Mouse (Mus musculus) heart, postnatal 14 days (tissue): Measurements from ENCODE around the gene Pdcd1. TPM values are rescaled to one million over a fixed set of nuclear protein-coding genes. Genes with fewer than 3 reads are reported as not detected.
"Not testable (repeated sequence)": the region's sequence is repeated elsewhere in the genome, so short reads cannot be mapped to it uniquely, and the experiment has no call there.

Experiments used
- DNase-seq, 2 experiments: peaks; one replicate each; pipeline ENCODE4 v3.0.0; 2021 to 2022
- intact Hi-C: fragments of 180-260 bp; cut with DNase I; formaldehyde crosslinking; loops from one replicate; pipeline ENCODE4 v1.15.1; 2025
- long read RNA-seq, 2 experiments: library from polyadenylated mRNA; stranded (forward); transcript quantifications; one replicate each; pipeline ENCODE4 v2.0.0; 2021
- total RNA-seq, 2 experiments: library from RNA; stranded (reverse); gene quantifications; 2 replicates each; pipeline ENCODE4 v1.2.3; 2021

Gene Pdcd1
- under 1 TPM; 0.14 to 0.24 TPM for total RNA-seq
- long read RNA-seq, experiment 1, result 0 reads
- long read RNA-seq, experiment 2, result 0 reads

GRCm38 (mm10) chr1:94052373-94052772 lies at the start of gene Pdcd1:
Gene Pdcd1 (minus strand): TSS chr1:94052553.
- intact Hi-C loops, result no loop called here
- no peak for DNase-seq

DNA sequence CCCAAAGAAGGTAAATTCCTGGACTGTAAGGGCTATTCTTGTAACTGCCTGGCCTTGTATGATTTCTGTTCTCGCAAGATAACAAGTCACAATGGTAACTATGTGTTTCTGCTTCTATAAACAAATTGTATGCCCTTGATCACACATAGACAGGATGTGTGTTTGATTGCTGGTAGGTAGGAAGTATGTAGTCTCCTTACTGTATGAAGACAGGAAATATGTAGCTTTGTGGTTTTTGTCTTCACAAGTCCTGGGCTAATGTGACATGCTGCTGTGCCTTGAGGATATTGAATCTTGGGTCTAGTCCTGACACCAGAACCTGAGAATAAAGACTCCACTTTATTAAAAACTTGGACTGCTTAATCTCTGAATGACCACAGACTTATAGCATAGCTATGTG lies 39.4 kb upstream of the Pdcd1 start:
- DNase-seq, result no peak
- intact Hi-C loops, result no loop called here

DNA sequence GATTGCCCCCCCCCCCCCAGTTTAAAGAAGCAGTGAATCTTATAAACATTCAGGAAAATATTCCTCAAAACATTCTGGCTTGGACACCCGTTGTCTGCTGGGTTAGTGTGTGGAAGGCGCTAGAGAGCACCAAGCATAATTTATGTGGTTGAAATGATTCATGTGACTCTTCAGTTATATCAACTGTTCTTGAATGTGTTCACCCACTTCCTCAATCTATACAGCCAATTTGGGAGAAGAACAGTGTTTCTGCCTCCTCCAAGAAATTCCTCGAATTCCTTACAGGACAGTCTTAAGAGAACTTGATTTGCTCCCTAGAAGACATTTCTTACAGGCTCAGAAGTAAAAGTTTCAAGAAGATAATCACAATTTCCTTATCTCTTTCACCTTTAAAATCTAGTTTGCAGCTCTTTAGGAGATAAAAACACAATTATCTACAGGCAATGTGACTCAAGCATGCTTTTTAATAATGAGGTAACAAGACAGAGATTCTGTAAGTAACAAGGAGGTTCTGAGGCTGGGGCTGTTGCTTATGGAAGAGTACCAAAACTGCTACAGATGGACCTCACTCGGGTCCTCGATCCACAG lies 34.1 kb upstream of the Pdcd1 start:
- no peak for DNase-seq

GRCm38 (mm10) chr1:94085324-94086105 lies 33.2 kb upstream of the Pdcd1 start:
- intact Hi-C loops, result no loop called here
- DNase-seq, result no peak

More for the DNA sequence above, 34.1 kb upstream of the Pdcd1 start:
- intact Hi-C loops, result no loop called here

DNA sequence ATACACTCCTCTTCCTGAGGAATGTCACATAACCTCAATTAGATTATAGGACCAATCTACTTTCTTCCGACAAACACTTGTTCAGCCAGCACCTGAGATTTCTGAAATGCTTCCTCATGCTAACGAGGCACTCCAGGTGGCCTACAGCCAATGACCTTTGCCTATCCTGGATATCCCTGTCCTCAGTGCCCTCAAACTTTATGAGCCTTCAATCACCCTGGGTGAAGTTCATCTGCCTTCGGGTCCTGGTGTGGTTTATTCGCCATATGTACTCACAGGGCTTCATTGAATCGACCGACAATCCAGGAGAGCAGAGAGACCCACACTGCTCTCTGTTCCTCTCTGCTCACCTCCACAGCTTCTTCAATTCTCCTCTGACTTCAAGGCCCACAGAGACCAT lies 29.4 kb upstream of the Pdcd1 start:
- no peak for DNase-seq
- intact Hi-C loops, result no loop called here

DNA sequence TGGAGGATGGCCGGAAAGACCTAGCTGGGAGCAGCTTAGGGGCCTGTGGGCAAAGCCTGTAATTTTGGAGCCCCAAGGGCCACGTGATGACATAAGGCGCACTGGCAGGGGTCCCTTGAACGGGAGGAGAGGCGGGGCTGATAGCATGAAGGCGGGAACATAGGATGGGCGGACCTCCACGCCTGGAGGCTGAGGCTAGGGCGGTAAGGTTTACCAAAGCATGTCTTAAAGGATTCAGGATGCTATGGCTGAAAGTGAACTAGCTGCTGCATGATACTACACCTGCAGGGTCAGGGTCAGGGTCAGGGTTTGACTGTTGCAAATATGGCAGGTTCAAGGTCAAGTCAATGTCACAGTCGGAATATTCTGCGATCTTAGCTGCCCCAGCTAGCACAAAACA lies 28.8 kb upstream of the Pdcd1 start:
- intact Hi-C loops, result no loop called here
- no peak for DNase-seq

DNA sequence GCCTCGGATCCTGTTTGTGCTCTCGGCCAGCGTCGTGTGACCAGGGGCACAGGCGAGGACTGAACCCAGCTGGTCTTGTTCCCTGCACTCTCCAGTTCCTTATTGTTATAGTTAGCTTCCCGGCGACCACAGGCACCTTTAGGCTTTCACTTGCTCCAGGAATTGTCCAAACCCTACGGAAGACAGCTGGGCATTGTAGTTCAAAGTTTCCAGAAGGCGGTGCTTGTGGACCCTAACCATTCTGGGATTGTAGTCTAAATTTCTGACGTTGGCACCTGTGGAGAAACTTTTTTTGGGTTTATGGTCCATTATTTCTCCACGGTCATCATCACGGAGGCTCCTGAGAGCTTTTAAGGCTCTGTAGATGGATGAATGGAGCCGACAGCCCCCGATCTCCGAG lies 28.4 kb upstream of the Pdcd1 start:
- intact Hi-C loops, result no loop called here
- DNase-seq, result no peak

DNA sequence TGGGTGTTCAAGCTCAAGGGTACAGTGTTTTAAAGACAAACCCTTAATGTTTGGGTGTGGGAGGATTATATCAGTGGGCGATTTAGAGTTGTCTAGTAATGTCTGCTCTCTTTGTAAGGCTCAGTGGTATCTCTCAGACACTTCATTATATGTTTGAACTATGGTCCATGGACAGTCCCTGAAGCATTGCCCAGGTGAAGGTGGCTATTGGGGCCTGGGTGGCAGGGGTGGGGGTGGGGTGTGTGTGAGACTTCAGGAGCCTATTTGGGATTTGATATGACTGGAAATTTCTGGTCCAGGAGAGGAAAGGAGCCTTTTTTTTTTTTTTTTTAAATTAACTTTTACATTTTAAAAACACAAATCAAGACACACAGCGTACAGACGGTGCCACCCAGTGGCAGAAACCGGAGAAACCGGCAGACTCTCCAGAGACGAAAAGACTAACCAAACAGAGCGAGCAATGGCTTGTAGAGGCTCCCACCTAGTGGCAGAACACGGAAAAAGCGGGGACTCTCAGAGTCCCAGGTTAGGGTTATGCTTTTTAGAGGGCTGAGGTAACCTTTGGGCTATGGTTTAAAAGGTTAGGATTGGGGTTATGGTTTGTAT lies 26.6 kb upstream of the Pdcd1 start:
- intact Hi-C loops, result loop anchor here (2.0 to 10.0 kb wide), 4 partner anchors 44 to 244 kb away; no protein-coding TSS in a partner anchor
- DNase-seq, result peak; percentile 81 to 89

DNA sequence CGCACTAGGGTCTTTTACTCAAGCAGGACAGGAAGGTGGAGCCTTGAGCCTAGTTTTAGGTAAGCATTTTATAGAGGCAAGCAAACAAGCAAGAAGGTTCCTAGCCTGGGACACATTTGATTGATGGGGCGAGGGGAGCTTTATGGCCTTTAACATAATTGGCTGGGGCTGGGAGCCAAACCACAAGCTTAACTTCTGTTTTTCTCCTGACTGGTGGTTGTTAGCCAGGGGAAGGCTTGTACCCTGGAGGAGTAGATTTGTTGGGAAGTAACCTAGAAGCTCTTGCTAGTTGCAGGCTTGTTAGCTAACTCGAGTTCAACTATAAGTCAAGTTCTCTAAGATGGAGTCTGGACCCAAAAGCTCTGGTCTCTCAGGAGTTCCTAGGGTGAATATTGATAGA lies 26.0 kb upstream of the Pdcd1 start:
- intact Hi-C loops, result loop anchor here (2.0 to 10.0 kb wide), 4 partner anchors 44 to 244 kb away; no protein-coding TSS in a partner anchor
- DNase-seq, result no peak

DNA sequence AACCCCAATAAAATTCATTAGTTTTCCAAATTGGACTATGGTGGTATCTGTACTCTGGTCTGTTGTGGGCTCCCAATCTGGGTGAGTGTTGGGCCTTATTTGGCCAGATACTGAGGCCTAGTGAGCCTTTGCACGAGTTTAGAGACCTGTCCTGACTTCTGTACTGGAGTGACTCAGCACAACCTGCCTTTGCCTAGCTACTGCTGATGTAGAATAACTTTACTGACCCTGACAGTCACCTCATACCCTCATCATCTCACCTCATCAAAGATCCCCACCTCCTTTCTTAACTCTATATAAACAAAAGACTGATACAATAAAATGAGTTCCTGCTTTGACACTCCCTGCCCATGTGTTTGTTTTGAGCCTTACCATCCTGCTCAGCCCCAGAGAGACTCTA lies 24.3 kb upstream of the Pdcd1 start:
- no peak for DNase-seq
- intact Hi-C loops, result loop anchor here (10.0 kb wide), 2 partner anchors 92 to 242 kb away; no protein-coding TSS in a partner anchor

- intact Hi-C loops, result loop anchor here (10.0 kb wide), 2 partner anchors 90 to 240 kb away; no protein-coding TSS in a partner anchor
Observed at GRCm38 (mm10) chr1:94074756-94075155, 22.4 kb upstream of the Pdcd1 start.

GRCm38 (mm10) chr1:94058281-94058680 lies 5.9 kb upstream of the Pdcd1 start:
- intact Hi-C loops, DNase-seq: not testable (repeated sequence)

More at GRCm38 (mm10) chr1:94074756-94075155, 22.4 kb upstream of the Pdcd1 start:
- DNase-seq, result no peak

GRCm38 (mm10) chr1:94057401-94057800 lies 5.0 kb upstream of the Pdcd1 start:
- intact Hi-C loops, result no loop called here
- no peak for DNase-seq

- intact Hi-C loops, result no loop called here
Observed at GRCm38 (mm10) chr1:94055966-94056365, 3.6 kb upstream of the Pdcd1 start.

GRCm38 (mm10) chr1:94054481-94054880 lies 2.1 kb upstream of the Pdcd1 start:
- intact Hi-C loops, result no loop called here

More at GRCm38 (mm10) chr1:94055966-94056365, 3.6 kb upstream of the Pdcd1 start:
- no peak for DNase-seq

GRCm38 (mm10) chr1:94053530-94054216 lies 1.3 kb upstream of the Pdcd1 start:
- DNase-seq, result no peak
- intact Hi-C loops, result no loop called here

More at GRCm38 (mm10) chr1:94054481-94054880, 2.1 kb upstream of the Pdcd1 start:
- DNase-seq, result no peak

DNA sequence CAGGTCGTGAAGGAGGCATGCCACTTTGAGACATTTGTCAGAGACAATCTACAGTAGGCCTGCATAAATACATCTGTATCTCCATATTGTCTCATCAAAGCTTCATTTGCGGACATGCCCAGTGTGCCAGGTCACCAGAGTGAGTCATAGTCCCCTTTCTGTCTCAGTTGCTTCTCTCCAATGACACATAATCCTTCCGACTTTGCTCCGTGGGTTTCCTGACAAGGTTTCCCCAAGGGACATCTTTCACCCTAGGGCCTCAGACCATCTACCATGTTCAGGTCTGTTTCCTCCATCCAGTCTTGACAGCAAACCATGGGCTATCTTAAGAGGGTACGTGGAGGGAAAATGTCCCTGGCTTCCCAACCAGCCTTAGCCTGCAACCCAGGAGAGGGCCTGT lies 1.2 kb downstream of the Pdcd1 start:
- no peak for DNase-seq
- intact Hi-C loops, result no loop called here

DNA sequence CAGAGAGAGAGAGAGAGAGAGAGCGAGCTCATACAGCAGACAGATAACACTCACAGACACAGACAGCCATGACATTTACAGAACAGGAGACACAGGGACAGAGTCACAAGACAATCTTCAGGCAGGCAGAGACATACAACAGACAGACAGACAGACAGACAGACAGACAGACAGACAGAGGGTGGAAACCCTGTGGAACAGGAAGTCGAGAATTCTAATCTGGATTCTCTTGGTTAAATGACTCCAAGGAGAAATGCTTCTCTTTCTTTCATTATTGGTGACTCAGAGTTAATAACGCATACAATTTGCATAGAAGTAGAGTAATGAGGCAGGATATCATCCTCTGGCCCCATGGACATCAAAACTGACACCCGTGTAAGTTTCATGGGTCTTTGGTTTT lies 5.8 kb downstream of the Pdcd1 start:
- intact Hi-C loops, result no loop called here

DNA sequence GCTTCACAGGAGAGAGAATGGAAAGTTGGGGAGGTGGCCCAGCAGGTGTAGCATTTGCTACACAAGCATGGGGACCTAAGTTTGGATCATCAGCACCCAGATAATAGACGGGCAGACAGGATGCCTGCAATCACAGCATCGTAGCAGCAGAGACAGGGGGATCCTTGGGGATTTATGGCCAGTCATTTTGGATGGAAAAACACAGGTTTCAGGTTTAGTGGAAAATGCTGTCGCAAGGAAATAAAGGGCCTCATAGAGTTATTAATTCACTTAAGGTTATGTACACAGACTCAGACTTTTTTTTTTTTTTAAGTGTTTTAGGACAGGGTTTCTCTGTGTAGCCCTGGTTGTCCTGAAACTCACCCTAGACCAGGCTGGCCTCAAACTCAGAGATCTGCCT lies 6.8 kb downstream of the Pdcd1 start:
- intact Hi-C loops, result no loop called here
- DNase-seq, result no peak

More for the DNA sequence above, 5.8 kb downstream of the Pdcd1 start:
- no peak for DNase-seq

DNA sequence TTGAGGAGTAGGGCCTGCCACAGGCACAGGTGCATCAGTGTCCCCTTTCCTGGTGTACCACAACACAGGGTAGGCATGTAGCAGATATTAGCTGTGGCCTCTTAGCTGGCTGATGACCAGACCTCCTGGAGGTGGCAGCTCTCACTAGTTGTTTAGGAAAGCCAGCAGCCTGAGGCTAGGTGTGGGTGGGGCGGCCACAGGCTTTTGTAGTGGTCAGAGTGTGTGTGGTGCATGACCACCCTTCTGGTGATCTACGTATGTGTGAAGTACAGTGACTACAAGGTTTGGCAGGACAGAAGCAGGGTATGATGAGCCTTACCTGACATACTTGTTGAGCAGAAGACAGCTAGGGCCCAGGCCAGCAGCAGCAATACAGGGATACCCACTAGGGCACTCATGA lies 12.0 kb downstream of the Pdcd1 start:
- no peak for DNase-seq
- intact Hi-C loops, result no loop called here
